Mouse (Mus musculus): Measurements from ENCODE around the gene Gnrhr. TPM values are rescaled to one million over a fixed set of nuclear protein-coding genes. Genes with fewer than 3 reads are reported as not detected.
A peak's percentile ranks its signal among the peaks of the same experiment; 100 is the strongest.

The Gnrhr gene
- not detected for polyA plus RNA-seq (2012; fragmentation: generic; extraction: Trizol)

- H3K4me2 ChIP-seq (ENCODE audit: low read depth) = no peak within 1 kb of the TSS
- H3ac ChIP-seq (ENCODE audit: control insufficient read depth, insufficient read length) = no peak within 1 kb of the TSS
- H3K36me3 ChIP-seq (ENCODE audit: control insufficient read depth, insufficient read depth) = no peaks in the 10 kb centered on the region
- no peaks in the 10 kb centered on the region for H3K27me3 ChIP-seq (ENCODE audit: control insufficient read depth, insufficient read depth, insufficient read length)
- no peak within 1 kb of the TSS for H3K4me3 ChIP-seq
- H3K79me2 ChIP-seq (ENCODE audit: control insufficient read depth, insufficient read depth) = no peaks in the 10 kb centered on the region
- no peak for TF ChIP-seq MAX (IDR thresholded peaks at IDR 0.05; ENCODE audit: low read depth)
- no peak for TF ChIP-seq POLR2A (IDR thresholded peaks at IDR 0.05; ENCODE audit: insufficient read length, low read depth)
- TF ChIP-seq TCF12 (IDR thresholded peaks at IDR 0.05; ENCODE audit: insufficient read depth, poor library complexity, severe bottlenecking) = no peak
- no peak for TF ChIP-seq MYOG (IDR thresholded peaks at IDR 0.05; ENCODE audit: control insufficient read depth in 1 of 3, insufficient read depth in 1 of 3, insufficient read length in 2 of 3, low read depth in 2 of 3)
- TF ChIP-seq MYOD1 (IDR thresholded peaks at IDR 0.05; ENCODE audit: control insufficient read depth in 1 of 3, insufficient read length in 2 of 3, low read depth in 2 of 3) = no peak
- TF ChIP-seq CEBPB (IDR thresholded peaks at IDR 0.05; ENCODE audit: insufficient read depth, poor library complexity, severe bottlenecking) = no peak
- no peak for TF ChIP-seq E2F4 (IDR thresholded peaks at IDR 0.05; ENCODE audit: insufficient read depth)
- TF ChIP-seq REST (IDR thresholded peaks at IDR 0.05; ENCODE audit: insufficient read depth, insufficient read length) = no peak
- no peak for TF ChIP-seq POLR2AphosphoS2 (IDR thresholded peaks at IDR 0.05; ENCODE audit: insufficient read length, low read depth)
- no peak for TF ChIP-seq USF1 (IDR thresholded peaks at IDR 0.05; ENCODE audit: low read depth)
- TF ChIP-seq TCF3 (IDR thresholded peaks at IDR 0.05; ENCODE audit: insufficient read length, low read depth) = no peak
- TF ChIP-seq SRF (IDR thresholded peaks at IDR 0.05; ENCODE audit: control insufficient read depth, insufficient read length, low read depth) = no peak
Observed at GRCm38 (mm10) chr5:86197801-86198200, at the start of gene Gnrhr. Gnrhr (minus strand) TSS chr5:86197901.

GRCm38 (mm10) chr5:86246559-86246958, 48.9 kb upstream of the Gnrhr start:
- no peak for TF ChIP-seq E2F4 (IDR thresholded peaks at IDR 0.05; ENCODE audit: insufficient read depth)
- TF ChIP-seq POLR2AphosphoS2 (IDR thresholded peaks at IDR 0.05; ENCODE audit: insufficient read length, low read depth) = no peak
- TF ChIP-seq MYOG (IDR thresholded peaks at IDR 0.05; ENCODE audit: control insufficient read depth in 1 of 3, insufficient read depth in 1 of 3, insufficient read length in 2 of 3, low read depth in 2 of 3) = no peak
- no peak for TF ChIP-seq CEBPB (IDR thresholded peaks at IDR 0.05; ENCODE audit: insufficient read depth, poor library complexity, severe bottlenecking)
- no peak for TF ChIP-seq TCF12 (IDR thresholded peaks at IDR 0.05; ENCODE audit: insufficient read depth, poor library complexity, severe bottlenecking)
- no peak for TF ChIP-seq MYOD1 (IDR thresholded peaks at IDR 0.05; ENCODE audit: control insufficient read depth in 1 of 3, insufficient read length in 2 of 3, low read depth in 2 of 3)
- TF ChIP-seq SRF (IDR thresholded peaks at IDR 0.05; ENCODE audit: control insufficient read depth, insufficient read length, low read depth) = no peak
- TF ChIP-seq TCF3 (IDR thresholded peaks at IDR 0.05; ENCODE audit: insufficient read length, low read depth) = no peak
- TF ChIP-seq MAX (IDR thresholded peaks at IDR 0.05; ENCODE audit: low read depth) = no peak
- no peak for TF ChIP-seq REST (IDR thresholded peaks at IDR 0.05; ENCODE audit: insufficient read depth, insufficient read length)
- TF ChIP-seq USF1 (IDR thresholded peaks at IDR 0.05; ENCODE audit: low read depth) = no peak
- TF ChIP-seq POLR2A (IDR thresholded peaks at IDR 0.05; ENCODE audit: insufficient read length, low read depth) = no peak

GRCm38 (mm10) chr5:86244880-86245279, 47.2 kb upstream of the Gnrhr start:
- Histone ChIP-seq H3ac (ENCODE audit: control insufficient read depth, insufficient read length) (no peak overlapping the region), H3K4me2 (ENCODE audit: low read depth) (peak overlapping the region; percentile 43), H3K36me3 (ENCODE audit: control insufficient read depth, insufficient read depth) (no peaks in the 10 kb centered on the region), H3K79me2 (ENCODE audit: control insufficient read depth, insufficient read depth) (no peaks in the 10 kb centered on the region), H3K27me3 (ENCODE audit: control insufficient read depth, insufficient read depth, insufficient read length) (no peaks in the 10 kb centered on the region), H3K4me3 (no peak overlapping the region)
- TF ChIP-seq MYOD1 (IDR thresholded peaks at IDR 0.05; ENCODE audit: control insufficient read depth in 1 of 3, insufficient read length in 2 of 3, low read depth in 2 of 3) = peak in 1 of 3 experiments; percentile 21
- TF ChIP-seq MYOG (IDR thresholded peaks at IDR 0.05; ENCODE audit: control insufficient read depth in 1 of 3, insufficient read depth in 1 of 3, insufficient read length in 2 of 3, low read depth in 2 of 3) = peak in 1 of 3 experiments; percentile 7
- no peak for TF ChIP-seq POLR2A (IDR thresholded peaks at IDR 0.05; ENCODE audit: insufficient read length, low read depth)
- TF ChIP-seq SRF (IDR thresholded peaks at IDR 0.05; ENCODE audit: control insufficient read depth, insufficient read length, low read depth) = no peak

More at GRCm38 (mm10) chr5:86246559-86246958, 48.9 kb upstream of the Gnrhr start:
- no peak overlapping the region for H3K4me2 ChIP-seq (ENCODE audit: low read depth)
- H3K79me2 ChIP-seq (ENCODE audit: control insufficient read depth, insufficient read depth) = no peaks in the 10 kb centered on the region
- H3K27me3 ChIP-seq (ENCODE audit: control insufficient read depth, insufficient read depth, insufficient read length) = no peaks in the 10 kb centered on the region
- H3K36me3 ChIP-seq (ENCODE audit: control insufficient read depth, insufficient read depth) = no peaks in the 10 kb centered on the region
- no peak overlapping the region for H3K4me3 ChIP-seq
- H3ac ChIP-seq (ENCODE audit: control insufficient read depth, insufficient read length) = no peak overlapping the region

- Histone ChIP-seq H3K79me2 (ENCODE audit: control insufficient read depth, insufficient read depth) (no peaks in the 10 kb centered on the region), H3K27me3 (ENCODE audit: control insufficient read depth, insufficient read depth, insufficient read length) (no peaks in the 10 kb centered on the region), H3K36me3 (ENCODE audit: control insufficient read depth, insufficient read depth) (no peaks in the 10 kb centered on the region), H3K4me2 (ENCODE audit: low read depth) (peak overlapping the region; percentile 39), H3ac (ENCODE audit: control insufficient read depth, insufficient read length) (no peak overlapping the region), H3K4me3 (no peak overlapping the region)
- TF ChIP-seq SRF (IDR thresholded peaks at IDR 0.05; ENCODE audit: control insufficient read depth, insufficient read length, low read depth) (no peak), CEBPB (IDR thresholded peaks at IDR 0.05; ENCODE audit: insufficient read depth, poor library complexity, severe bottlenecking) (peak; percentile 77)
Observed at GRCm38 (mm10) chr5:86244275-86244674, 46.6 kb upstream of the Gnrhr start.

- Histone ChIP-seq H3K4me3 (no peak overlapping the region), H3K4me2 (ENCODE audit: low read depth) (peak overlapping the region; percentile 26), H3K27me3 (ENCODE audit: control insufficient read depth, insufficient read depth, insufficient read length) (no peaks in the 10 kb centered on the region), H3ac (ENCODE audit: control insufficient read depth, insufficient read length) (no peak overlapping the region), H3K36me3 (ENCODE audit: control insufficient read depth, insufficient read depth) (no peaks in the 10 kb centered on the region), H3K79me2 (ENCODE audit: control insufficient read depth, insufficient read depth) (no peaks in the 10 kb centered on the region)
- TF ChIP-seq CEBPB (IDR thresholded peaks at IDR 0.05; ENCODE audit: insufficient read depth, poor library complexity, severe bottlenecking) (0 out of 2 replicates have a peak, but pooled peaks have one; percentile 9), POLR2A (IDR thresholded peaks at IDR 0.05; ENCODE audit: insufficient read length, low read depth) (no peak)
Observed at GRCm38 (mm10) chr5:86227156-86227853, 29.6 kb upstream of the Gnrhr start.
